Mouse (Mus musculus) B cell, adult 67 days (primary cell): ENCODE data around the gene Fam122b. TPM values are rescaled to one million over a fixed set of nuclear protein-coding genes. Genes with fewer than 3 reads are reported as not detected.

ENCODE experiments used
- total RNA-seq, 2 experiments: library from RNA; stranded (reverse); gene quantifications; 4 replicates each; pipeline ENCODE4 v1.2.4; 2023

The Fam122b gene
- 10 to 100 TPM; 10.9 to 13.3 TPM for total RNA-seq

DNA sequence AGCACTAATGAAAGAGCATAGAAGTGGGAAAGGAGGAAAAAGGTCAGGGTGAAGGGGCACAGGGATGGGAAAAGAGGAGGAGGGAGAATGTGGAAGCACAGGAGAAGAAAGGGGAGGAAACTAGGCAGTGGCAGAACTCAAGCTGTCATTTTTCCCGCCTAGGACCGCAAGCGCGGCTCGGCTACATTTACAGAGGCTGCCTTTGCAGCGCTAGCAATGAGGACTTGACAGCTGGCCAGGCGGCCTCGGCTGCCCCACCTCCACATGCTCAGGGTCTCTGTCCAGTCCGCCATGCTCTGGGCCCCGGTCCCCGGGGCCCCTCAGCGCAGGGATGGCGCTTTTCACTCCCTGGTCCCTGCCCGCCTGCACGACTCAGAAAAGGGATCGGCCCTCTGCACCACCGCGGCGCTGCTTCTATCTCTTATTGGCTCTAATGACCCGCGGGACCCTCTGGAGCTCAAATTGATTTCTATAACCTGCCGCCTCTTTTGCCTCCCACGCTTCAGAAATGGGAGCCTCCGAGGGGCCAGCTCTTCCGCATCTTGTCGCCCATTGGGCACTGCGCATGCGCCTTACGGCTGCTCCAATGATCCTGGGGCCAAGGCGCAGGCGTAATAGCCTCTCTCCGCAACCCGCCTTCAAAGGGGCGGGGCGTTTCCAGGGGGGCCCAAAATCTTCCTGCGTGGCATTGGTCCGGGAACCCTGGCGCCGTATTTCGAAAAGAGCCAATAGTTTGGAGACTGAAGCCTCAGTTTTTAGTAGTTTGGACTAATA is at the start of gene Fam122b:
Gene Fam122b, minus strand, starts transcription at position 517 of the 774 bp plus-strand sequence.

DNA sequence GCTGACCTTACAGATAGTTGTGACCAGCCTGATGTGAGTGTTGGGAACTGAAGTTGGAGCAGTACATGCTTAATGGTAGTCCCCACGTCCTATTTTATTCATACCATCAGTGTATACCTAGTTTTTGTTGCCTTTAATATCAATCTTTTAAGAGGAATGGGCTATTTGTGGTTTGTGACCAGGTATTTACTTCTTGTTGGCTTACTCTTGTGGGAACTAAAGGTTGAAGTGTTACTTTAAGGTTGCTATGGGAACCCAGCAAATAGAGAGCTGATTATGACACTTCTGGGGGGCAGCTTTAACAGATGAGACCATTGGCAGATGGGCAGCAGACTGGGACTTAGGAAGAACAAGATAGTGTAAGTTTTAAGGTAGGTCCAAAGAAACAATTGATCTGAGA is 3.5 kb upstream of the Fam122b start, which contains the start of gene Fam122c:
Gene Fam122c, plus strand, starts transcription at position 301 of the 400 bp plus-strand sequence.

DNA sequence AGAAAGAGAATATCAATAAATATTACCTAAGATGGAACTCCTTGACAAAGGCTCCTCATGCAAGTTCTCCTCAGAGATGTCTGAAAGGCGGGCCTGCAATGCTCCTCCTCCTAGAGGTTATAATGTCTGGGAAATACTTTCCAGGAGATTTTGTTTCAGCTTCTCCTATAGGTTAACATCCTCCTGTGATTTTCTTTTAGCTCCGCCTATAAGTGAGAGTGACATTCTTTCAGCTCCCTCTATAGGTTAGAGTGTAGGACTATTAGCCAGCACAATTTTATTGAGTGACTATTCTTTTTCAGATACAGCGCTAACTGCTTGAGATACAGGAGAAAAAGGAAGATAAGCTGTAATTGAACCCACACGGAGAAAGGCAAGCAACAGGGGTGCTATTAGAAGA is 29.6 kb downstream of the Fam122b start, which contains the start of gene Plac1:
Gene Plac1, minus strand, starts transcription at position 101 of the 400 bp plus-strand sequence.

Other genes starting within 250 kb of the Fam122b start
- not detected for gene Plac1, start 29.7 kb downstream of the Fam122b start, total RNA-seq
- gene Fam122c, start 3.6 kb upstream of the Fam122b start, total RNA-seq: not detected
- 10 to 100 TPM; 11.6 to 13.0 TPM for gene Mospd1, start 100.7 kb upstream of the Fam122b start, total RNA-seq
- not detected for gene Etd, start 165.1 kb upstream of the Fam122b start, total RNA-seq